Mouse (Mus musculus) brain, embryonic 14.5 days (tissue): ENCODE data around the gene Trim11. TPM values are rescaled to one million over a fixed set of nuclear protein-coding genes. Genes with fewer than 3 reads are reported as not detected.

ENCODE experiments used
- DNase-seq: peaks from one replicate; pipeline ENCODE4 v3.0.0-alpha.2; 2011; ENCODE audit warnings: low read depth
- CTCF ChIP-seq: fragments of 200-500 bp; IDR thresholded peaks from 2 replicates; pipeline ENCODE4 v1.5.1; 2012; ENCODE audit warnings: inconsistent platforms, mild to moderate bottlenecking, moderate library complexity, borderline replicate concordance; ENCODE audit not compliant: insufficient read depth, insufficient read length; ENCODE audit errors: extremely low read depth
- POLR2A ChIP-seq: fragments of 200-500 bp; IDR thresholded peaks from 2 replicates; pipeline ENCODE4 v1.6.1; 2012; ENCODE audit warnings: mild to moderate bottlenecking, inconsistent platforms, borderline replicate concordance; ENCODE audit not compliant: poor library complexity, insufficient read depth, insufficient read length, severe bottlenecking; ENCODE audit errors: extremely low read depth
- polyA plus RNA-seq: library from polyadenylated mRNA; depleted of rRNA; stranded (reverse); fragments of >200 nt; gene quantifications from 2 replicates; pipeline ENCODE4 v1.2.3, GENCODE M21; 2012

The Trim11 gene
- polyA plus RNA-seq, 1 experiment: 25.8 TPM

DNA sequence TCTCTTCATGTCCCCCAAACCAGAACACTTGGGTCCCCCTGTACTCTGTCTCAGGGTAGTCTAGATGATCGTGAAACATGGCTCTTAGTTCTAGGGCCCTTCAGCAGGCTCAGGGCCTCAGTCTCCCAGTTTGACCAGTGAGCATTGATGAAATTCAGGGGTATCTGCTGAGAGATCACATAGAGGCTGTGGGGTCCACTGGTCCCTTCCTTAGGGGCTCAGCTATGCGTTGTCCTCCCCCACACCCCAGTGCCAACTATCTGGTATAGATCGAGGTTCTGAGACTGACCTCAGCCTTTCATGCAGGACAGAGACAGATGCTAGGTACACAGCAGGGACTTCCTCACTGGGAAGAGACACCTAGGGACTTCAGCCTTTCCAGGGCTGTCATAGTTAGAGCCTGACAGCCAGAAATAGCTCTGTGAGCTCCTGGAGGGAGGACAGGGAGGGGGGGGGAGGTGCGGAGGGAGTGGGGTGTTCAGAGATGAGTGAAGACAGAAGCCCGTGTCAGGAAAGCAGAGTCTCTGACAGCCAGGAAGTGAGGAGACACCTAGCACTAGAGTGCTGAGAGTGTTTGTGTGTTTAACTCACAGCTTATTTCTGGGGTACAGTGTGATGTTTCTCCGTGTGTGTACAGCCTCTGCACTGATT is 5.9 kb downstream of the Trim11 start:
- no peak for TF ChIP-seq POLR2A
- no peak for TF ChIP-seq CTCF

DNA sequence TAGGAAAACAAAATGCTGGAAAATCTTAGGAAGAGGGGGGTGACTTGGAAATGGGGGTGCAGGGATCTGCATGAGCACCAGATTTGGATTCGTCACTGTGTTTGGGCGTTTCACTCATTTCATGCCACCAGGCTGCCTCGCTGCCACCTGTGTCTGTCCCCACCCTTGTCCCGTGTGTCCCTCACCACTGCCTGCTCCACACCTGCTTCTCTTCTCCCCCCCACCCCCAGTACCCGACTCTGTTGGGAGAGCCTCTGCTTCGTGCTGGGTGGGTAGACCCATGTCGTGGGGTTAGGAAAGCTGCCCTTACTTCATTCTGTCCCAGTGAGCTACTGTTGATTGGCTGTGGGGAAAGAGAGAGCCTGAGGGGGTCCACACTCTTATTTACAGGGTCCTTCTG is 6.8 kb downstream of the Trim11 start:
- TF ChIP-seq CTCF: no peak
- TF ChIP-seq POLR2A: no peak
- DNase-seq: no peak

More for the DNA sequence above, 5.9 kb downstream of the Trim11 start:
- no peak for DNase-seq

DNA sequence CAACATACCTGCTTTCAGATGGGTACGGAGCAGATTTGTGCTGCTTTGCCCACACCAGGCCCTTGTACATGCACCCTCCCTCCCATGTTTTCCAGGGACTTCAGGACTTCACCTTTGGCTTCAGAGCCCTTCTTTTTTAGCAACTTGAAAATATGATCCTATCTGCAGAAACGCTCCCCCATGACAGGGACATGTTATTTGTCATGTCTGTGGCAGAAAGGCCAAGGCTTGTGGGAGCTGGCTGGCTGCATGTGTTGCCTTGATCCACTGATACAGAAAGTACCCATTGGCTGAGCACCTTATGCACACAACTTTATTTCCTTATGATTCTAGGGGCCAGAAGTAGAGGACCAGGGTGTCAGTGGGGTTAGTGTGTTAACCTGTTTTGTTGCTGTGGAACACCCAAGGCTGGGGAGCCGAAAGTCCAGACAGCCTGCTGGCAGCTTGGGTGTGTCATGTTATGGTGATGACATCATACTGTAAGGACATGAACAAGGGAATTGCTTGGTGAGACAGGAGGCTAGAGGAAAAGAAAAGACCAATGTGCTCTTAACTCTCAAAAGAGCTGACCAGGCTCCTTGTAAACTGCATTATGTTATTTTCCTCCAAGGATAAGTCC is 7.5 kb downstream of the Trim11 start:
- TF ChIP-seq POLR2A (no peak), CTCF (no peak)
- DNase-seq: no peak

DNA sequence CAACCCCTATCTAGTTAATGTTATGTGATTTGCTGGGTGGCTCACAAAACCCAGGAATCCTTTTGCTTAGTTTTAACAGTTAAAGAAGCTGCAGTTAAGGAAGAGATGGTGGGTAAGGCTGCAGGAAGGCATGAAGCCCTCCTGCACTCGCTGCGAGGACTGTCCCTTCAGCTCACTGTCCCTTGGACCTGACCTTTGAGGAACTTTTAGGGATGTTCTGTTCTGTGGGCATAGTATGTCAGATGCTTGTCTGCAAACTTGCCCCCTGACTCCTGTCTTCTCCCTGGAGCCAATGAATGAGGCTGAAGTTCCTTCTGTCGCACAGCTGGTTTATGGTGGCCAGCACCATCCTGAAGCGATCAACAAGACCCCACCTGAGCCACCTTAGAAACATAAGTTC is 11.3 kb downstream of the Trim11 start:
- DNase-seq: no peak
- no peak for TF ChIP-seq CTCF
- no peak for TF ChIP-seq POLR2A

DNA sequence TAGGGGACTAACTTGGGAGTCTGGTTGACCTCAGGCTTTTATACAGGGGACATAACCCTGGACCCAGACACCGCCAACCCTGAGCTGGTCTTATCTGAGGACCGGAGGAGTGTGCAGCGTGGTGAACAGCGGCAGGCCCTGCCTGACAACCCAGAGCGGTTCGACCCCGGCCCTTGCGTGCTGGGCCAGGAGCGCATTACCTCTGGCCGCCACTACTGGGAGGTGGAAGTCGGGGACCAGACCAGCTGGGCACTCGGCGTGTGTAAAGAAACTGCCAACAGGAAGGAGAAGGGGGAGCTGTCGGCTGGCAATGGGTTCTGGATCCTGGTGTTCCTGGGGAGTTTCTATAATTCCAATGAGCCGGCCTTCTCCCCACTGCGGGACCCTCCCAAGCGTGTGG is 12.2 kb downstream of the Trim11 start:
- TF ChIP-seq CTCF (no peak), POLR2A (no peak)
- DNase-seq: no peak

GRCm38 (mm10) chr11:58990794-58991193 is 12.9 kb downstream of the Trim11 start:
- no peak for TF ChIP-seq POLR2A
- TF ChIP-seq CTCF: no peak
- DNase-seq: no peak

- TF ChIP-seq CTCF (no peak), POLR2A (no peak)
- DNase-seq: no peak
Observed at GRCm38 (mm10) chr11:58991911-58992310, 14.0 kb downstream of the Trim11 start.

DNA sequence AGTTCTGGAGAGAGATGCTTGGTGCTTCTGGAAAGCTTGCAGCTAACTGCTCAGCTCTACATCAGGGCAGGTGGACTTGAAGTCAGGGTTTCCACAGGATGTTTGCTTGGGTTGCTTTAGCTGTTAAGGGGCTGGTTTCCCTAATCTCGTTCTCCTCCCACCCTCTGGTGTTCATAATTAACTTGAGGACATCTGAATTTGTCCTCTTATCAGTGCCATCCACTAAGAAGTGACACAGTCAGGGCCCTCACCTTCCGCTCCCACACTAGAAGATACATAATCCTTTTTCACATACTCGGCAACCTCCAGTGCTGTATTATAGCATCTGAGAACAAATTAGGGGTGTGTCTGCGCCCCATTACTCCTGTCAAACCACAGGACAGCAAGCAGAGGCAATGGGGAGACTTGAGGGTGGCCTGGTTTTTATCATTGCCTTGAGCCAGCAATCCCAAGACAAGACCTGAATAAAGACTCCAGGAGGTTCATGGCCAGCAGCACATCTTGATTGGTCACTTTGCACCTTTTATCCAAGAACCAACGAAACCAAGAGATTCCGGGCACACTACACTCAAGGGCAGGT is 15.3 kb downstream of the Trim11 start:
- DNase-seq: no peak
- TF ChIP-seq CTCF (no peak), POLR2A (no peak)

GRCm38 (mm10) chr11:58994337-58994826 is 16.5 kb downstream of the Trim11 start:
- TF ChIP-seq POLR2A: no peak
- peak; percentile 23; the same call in 1 of the 2 replicates for TF ChIP-seq CTCF
- DNase-seq: peak; percentile 53

- DNase-seq: no peak
- TF ChIP-seq POLR2A (no peak), CTCF (no peak)
Observed at GRCm38 (mm10) chr11:58995061-58995806, 17.3 kb downstream of the Trim11 start.

DNA sequence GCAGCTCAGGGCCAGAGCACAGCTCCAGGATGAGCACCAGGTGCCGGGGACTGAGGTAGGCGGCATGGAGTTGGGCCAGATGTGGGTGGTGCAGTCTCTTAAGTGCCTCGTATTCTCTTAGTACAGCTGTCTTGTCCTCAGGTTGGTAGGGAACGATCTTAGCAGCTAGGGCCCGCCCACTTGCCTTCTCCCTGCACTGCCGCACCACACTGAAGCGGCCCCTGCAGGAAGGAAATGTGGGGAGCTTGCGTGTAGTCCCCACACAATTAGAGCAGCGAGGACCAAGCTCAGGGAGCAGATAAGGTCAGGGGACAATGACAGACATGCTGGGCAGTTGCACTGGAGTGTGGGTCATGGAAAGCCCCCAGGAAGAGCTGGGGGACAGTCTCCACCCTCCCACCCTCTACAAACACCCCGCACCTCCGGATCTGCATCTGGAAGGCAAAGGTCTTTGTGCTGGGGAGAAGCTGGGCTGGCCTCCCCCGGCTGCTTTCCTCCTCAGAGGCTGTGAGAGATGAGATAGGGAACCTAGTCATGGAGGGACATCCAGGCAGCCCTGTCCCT is 18.0 kb downstream of the Trim11 start:
- no peak for TF ChIP-seq CTCF
- TF ChIP-seq POLR2A: no peak
- DNase-seq: no peak

DNA sequence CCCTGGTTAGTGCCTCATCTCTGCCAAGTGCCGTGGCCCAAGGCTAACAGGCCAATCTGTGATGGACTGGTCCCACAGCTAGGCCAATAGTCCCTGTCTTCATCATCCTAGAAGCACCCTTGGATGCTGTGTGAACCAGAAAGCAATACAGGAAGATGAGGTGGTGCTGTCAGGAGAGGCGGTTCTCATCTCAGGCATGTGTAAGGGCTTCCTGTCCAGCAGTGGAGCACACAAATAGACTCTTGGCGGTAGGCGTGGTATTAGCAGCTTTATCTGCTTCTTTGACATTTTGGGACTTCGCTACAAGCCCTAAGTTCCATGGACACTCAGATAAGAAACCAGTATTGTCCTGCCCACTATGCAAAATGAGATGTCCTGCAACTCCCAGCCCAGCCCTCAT is 19.6 kb downstream of the Trim11 start:
- DNase-seq: no peak
- TF ChIP-seq POLR2A: no peak
- no peak for TF ChIP-seq CTCF

GRCm38 (mm10) chr11:58999158-58999557 is 21.3 kb downstream of the Trim11 start:
- TF ChIP-seq CTCF: no peak
- no peak for TF ChIP-seq POLR2A
- no peak for DNase-seq

DNA sequence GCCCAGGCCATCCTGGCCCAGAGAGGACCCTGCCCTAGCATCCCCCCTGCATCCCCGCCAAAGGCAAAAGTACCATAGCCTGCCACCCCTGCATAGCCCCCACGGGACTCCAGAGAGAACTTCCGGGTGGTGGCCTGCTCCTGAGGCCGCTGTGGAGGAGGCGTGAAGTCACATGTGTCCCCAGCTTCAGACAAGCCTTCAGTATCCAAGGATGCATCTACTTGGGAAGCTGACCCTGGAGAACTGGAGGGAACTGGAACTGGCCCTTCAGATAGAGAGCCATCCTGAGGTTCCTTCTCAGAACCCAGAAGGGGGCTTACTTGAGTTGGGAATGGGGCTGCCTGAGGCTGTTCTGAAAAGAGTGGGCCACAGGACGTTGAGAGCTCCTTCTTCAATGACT is 21.9 kb downstream of the Trim11 start:
- no peak for TF ChIP-seq CTCF
- TF ChIP-seq POLR2A: no peak
- DNase-seq: no peak

GRCm38 (mm10) chr11:59000635-59001034 is 22.7 kb downstream of the Trim11 start:
- no peak for TF ChIP-seq POLR2A
- TF ChIP-seq CTCF: no peak
- no peak for DNase-seq
